Mouse (Mus musculus) embryo, embryonic 11 days (tissue): ENCODE results near the gene Aloxe3.
"Not testable (repeated sequence)": the region's sequence is repeated elsewhere in the genome, so short reads cannot be mapped to it uniquely, and the experiment has no call there.

ENCODE experiments used
- DNase-seq: peaks from one replicate; pipeline ENCODE4 v3.0.0-alpha.2; 2015

Gene Aloxe3

GRCm38 (mm10) chr11:69125852-69125918 is at the start of gene Aloxe3:
Gene Aloxe3 (plus strand): TSS chr11:69125896.
- DNase-seq = no peak

- DNase-seq = no peak
These were observed 49.1 kb upstream of the Aloxe3 start for GRCm38 (mm10) chr11:69076572-69076971.

GRCm38 (mm10) chr11:69077316-69077715 is 48.4 kb upstream of the Aloxe3 start:
- no peak for DNase-seq

GRCm38 (mm10) chr11:69078041-69078440 is 47.7 kb upstream of the Aloxe3 start:
- DNase-seq = no peak

- no peak for DNase-seq
These were observed 46.8 kb upstream of the Aloxe3 start for GRCm38 (mm10) chr11:69078805-69079438.

- DNase-seq = no peak
These were observed 45.4 kb upstream of the Aloxe3 start for GRCm38 (mm10) chr11:69080102-69080854.

GRCm38 (mm10) chr11:69080855-69081222 is 44.9 kb upstream of the Aloxe3 start:
- no peak for DNase-seq

- DNase-seq = no peak
These were observed 44.1 kb upstream of the Aloxe3 start for GRCm38 (mm10) chr11:69081613-69082012.

GRCm38 (mm10) chr11:69085608-69086007 is 40.1 kb upstream of the Aloxe3 start:
- DNase-seq = no peak

GRCm38 (mm10) chr11:69086390-69086789 is 39.3 kb upstream of the Aloxe3 start:
- no peak for DNase-seq

GRCm38 (mm10) chr11:69087082-69087481 is 38.6 kb upstream of the Aloxe3 start:
- DNase-seq = no peak

- no peak for DNase-seq
These were observed 38.1 kb upstream of the Aloxe3 start for GRCm38 (mm10) chr11:69087597-69087996.

GRCm38 (mm10) chr11:69088103-69088855 is 37.4 kb upstream of the Aloxe3 start, which contains the start of gene Vamp2:
Gene Vamp2 (plus strand): TSS chr11:69088490.
- DNase-seq = peak; percentile 95

- DNase-seq = no peak
These were observed 36.7 kb upstream of the Aloxe3 start for GRCm38 (mm10) chr11:69088856-69089615.

- no peak for DNase-seq
These were observed 35.9 kb upstream of the Aloxe3 start for GRCm38 (mm10) chr11:69089616-69090290.

- no peak for DNase-seq
These were observed 35.3 kb upstream of the Aloxe3 start for GRCm38 (mm10) chr11:69090367-69090766.

- DNase-seq = no peak
These were observed 33.9 kb upstream of the Aloxe3 start for GRCm38 (mm10) chr11:69091566-69092385.

GRCm38 (mm10) chr11:69092386-69092751 is 33.3 kb upstream of the Aloxe3 start:
- DNase-seq = peak; percentile 76

GRCm38 (mm10) chr11:69092871-69093270 is 32.8 kb upstream of the Aloxe3 start:
- no peak for DNase-seq

GRCm38 (mm10) chr11:69093856-69094255 is 31.8 kb upstream of the Aloxe3 start:
- DNase-seq = not testable (repeated sequence)

- DNase-seq = peak; percentile 99
These were observed 30.8 kb upstream of the Aloxe3 start, which contains the start of gene Per1 for GRCm38 (mm10) chr11:69094697-69095429. Gene Per1 (plus strand): TSS chr11:69095217.
